Mouse (Mus musculus) liver, adult 2 months (tissue): ENCODE measurements around the gene Olfr545.

Source experiments
- CTCF ChIP-seq: fragments of 200-500 bp; IDR thresholded peaks from 2 replicates; pipeline ENCODE4 v1.5.1; 2011; ENCODE audit warnings: low read depth, low read length, control low read depth
- POLR2A ChIP-seq: fragments of 200-500 bp; IDR thresholded peaks from 2 replicates; pipeline ENCODE4 v1.6.1; 2011; ENCODE audit warnings: low read length, control low read depth; ENCODE audit not compliant: insufficient read depth; ENCODE audit errors: extremely low read depth

DNA sequence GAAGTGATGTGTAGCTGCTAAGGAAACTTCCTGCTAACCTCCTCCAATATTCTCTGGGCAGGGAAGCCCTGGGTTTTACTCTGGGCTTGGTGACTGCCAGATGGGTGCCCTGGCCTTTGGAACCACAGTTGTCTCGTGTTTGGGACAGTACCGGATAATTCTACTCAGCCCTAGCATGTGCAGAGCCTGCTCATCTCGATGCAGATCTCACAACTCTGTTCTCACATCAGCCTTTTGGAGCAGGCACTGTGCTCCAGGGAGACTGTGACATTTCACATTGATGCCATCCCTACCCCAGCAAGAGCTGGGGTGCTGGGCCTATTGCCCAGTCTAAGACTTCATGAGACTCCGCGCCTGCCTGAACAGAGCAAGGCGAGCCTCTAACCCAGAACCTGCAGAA is 9.3 kb upstream of the Olfr545 start:
- TF ChIP-seq CTCF (no peak), POLR2A (no peak)
